Mouse (Mus musculus) stomach, adult 2 months (tissue): ENCODE results near the gene Art5. TPM values are rescaled to one million over a fixed set of nuclear protein-coding genes. Genes with fewer than 3 reads are reported as not detected.

Experiments
- polyA plus RNA-seq: library from polyadenylated mRNA; depleted of rRNA; stranded (reverse); fragments of >200 nt; gene quantifications from 2 replicates; pipeline ENCODE4 v1.2.3, GENCODE M21; 2012; rRNA removed

The Art5 gene
- polyA plus RNA-seq: 0.16 and 0.40 TPM in 2 replicates

DNA sequence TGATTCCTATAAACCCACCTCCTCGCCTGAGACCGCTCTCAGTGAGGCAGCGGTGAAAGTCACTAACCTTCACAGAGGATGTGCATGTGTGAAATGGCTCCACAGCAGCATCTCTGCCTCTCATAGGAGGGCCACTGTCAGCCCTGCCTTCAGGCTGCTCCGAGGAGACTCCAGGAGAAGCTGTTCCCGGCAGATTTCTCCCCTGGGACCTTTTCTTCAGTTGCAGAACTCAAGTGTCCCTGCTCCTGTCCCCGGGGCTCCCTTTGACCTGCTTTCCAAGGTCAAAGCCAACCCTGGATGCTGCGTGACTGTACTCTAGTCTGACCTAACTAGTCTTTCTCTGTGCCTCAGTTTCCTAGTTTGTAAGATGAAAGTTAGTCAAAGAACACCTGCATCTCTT lies at the start of gene Art5:
Art5 (minus strand) TSS at position 319 of the 400 bp plus-strand sequence.

DNA sequence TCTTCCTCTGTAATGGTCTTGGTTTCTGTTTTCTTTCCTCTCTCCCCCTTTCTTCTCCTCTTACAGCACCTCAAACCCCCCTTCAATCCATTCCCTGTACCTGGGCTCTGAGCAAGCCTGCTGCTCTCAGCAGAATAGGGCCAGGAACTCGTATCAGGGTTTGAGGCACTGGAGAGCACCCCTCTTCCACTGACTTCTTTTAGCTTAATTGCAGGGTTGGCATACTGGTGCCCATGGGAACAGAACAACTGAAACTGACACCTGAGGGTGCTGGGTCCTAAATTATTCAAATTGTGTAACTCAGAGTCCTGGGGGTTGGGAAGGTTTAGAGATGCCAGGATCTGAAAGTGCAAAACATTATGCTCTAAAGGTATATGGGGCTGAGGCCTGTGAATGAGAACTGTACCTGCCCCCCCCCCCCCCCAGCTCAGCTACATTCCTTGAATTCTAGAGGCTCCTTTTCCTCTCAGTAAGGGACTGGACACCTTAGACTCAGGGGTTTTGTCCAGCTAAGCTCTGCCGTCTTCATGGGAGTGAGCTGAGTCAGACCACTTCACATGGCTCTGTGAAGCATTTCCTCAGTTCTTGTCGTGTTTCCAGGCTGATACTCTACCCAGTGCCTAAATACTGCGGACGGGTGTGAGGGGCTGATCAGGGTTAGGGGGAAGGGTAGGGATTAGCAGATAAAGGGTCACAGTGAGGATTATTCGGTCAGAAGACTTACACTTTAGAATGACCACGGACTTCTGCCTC lies 7.5 kb upstream of the Art5 start, which contains the start of gene Chrna10:
Chrna10 (minus strand) TSS at position 250 of the 753 bp plus-strand sequence.

GRCm38 (mm10) chr7:102101487-102101886 lies 7.8 kb downstream of the Art5 start, which contains the start of gene Art1:
TSS of gene Art1 (plus strand) at chr7:102101743.

GRCm38 (mm10) chr7:102082816-102083215 lies 26.5 kb downstream of the Art5 start, which contains the start of gene Trpc2:
TSS of gene Trpc2 (plus strand) at chr7:102083116.

GRCm38 (mm10) chr7:102065046-102065891 lies 44.0 kb downstream of the Art5 start, which contains the start of the genes Rnf121, Xndc1 and Xntrpc:
TSS of gene Rnf121 (minus strand) at chr7:102065469.
TSS of gene Xndc1 (plus strand) at chr7:102065511.
TSS of gene Xntrpc (plus strand) at chr7:102065713.

Other genes starting within 250 kb of the Art5 start
- gene Anapc15, start 245.8 kb downstream of the Art5 start, polyA plus RNA-seq: 34.4 and 45.5 TPM in 2 replicates
- 0.87 and 1.6 TPM in 2 replicates for gene Folr1, start 238.7 kb downstream of the Art5 start, polyA plus RNA-seq
- gene Lamtor1, start 203.6 kb downstream of the Art5 start, polyA plus RNA-seq: 136 and 171 TPM in 2 replicates
- 0.04 TPM in 1 of 2 replicates, not detected in the other for gene Tomt, start 203.1 kb downstream of the Art5 start, polyA plus RNA-seq
- gene Lrrc51, start 175.6 kb downstream of the Art5 start, polyA plus RNA-seq: 2.9 and 4.7 TPM in 2 replicates
- gene Numa1, start 175.4 kb downstream of the Art5 start, polyA plus RNA-seq: 30.8 and 33.0 TPM in 2 replicates
- gene Il18bp, start 90.8 kb downstream of the Art5 start, polyA plus RNA-seq: 1.9 and 2.6 TPM in 2 replicates
- 10.6 and 12.9 TPM in 2 replicates for gene Rnf121, start 44.0 kb downstream of the Art5 start, polyA plus RNA-seq
- gene Xndc1, start 44.0 kb downstream of the Art5 start, polyA plus RNA-seq: 9.8 and 11.4 TPM in 2 replicates
- 0.27 and 0.56 TPM in 2 replicates for gene Xntrpc, start 43.8 kb downstream of the Art5 start, polyA plus RNA-seq
- 0.38 and 0.76 TPM in 2 replicates for gene Trpc2, start 26.4 kb downstream of the Art5 start, polyA plus RNA-seq
- 2.2 and 4.2 TPM in 2 replicates for gene Art1, start 7.7 kb downstream of the Art5 start, polyA plus RNA-seq
- gene Chrna10, start 7.3 kb upstream of the Art5 start, polyA plus RNA-seq: 0.04 and 0.08 TPM in 2 replicates
- gene Nup98, start 100.7 kb upstream of the Art5 start, polyA plus RNA-seq: 4.6 and 5.4 TPM in 2 replicates
- 118 and 123 TPM in 2 replicates for gene Pgap2, start 100.7 kb upstream of the Art5 start, polyA plus RNA-seq
- gene Rhog, start 146.6 kb upstream of the Art5 start, polyA plus RNA-seq: 48.4 and 53.1 TPM in 2 replicates
- 29.9 and 33.5 TPM in 2 replicates for gene Stim1, start 158.3 kb upstream of the Art5 start, polyA plus RNA-seq